Mouse (Mus musculus) C2C12 (cell line): ENCODE results near the gene Uba52.

Experiments
- CEBPB ChIP-seq: IDR thresholded peaks from one replicate; pipeline ENCODE4 v1.6.1; 2011; ENCODE audit warnings: low read depth, mild to moderate bottlenecking, control low read depth, moderate library complexity
- CTCF ChIP-seq: IDR thresholded peaks from one replicate; pipeline ENCODE4 v1.5.1; 2011; ENCODE audit not compliant: control insufficient read depth, insufficient read depth, insufficient read length
- FOSL1 ChIP-seq: IDR thresholded peaks from one replicate; pipeline ENCODE4 v1.8.0; 2011; ENCODE audit warnings: mild to moderate bottlenecking, low read length; ENCODE audit not compliant: poor library complexity, insufficient read depth, severe bottlenecking
- MAX ChIP-seq: IDR thresholded peaks from one replicate; pipeline ENCODE4 v1.6.1; 2011; ENCODE audit warnings: mild to moderate bottlenecking, control low read depth
- MYOD1 ChIP-seq: IDR thresholded peaks from one replicate; pipeline ENCODE4 v1.6.1; 2011; ENCODE audit warnings: low read depth; ENCODE audit not compliant: control insufficient read depth, insufficient read length
- MYOG ChIP-seq: IDR thresholded peaks from one replicate; pipeline ENCODE4 v1.6.1; 2011; ENCODE audit not compliant: control insufficient read depth, insufficient read length; ENCODE audit errors: extremely low read depth
- USF1 ChIP-seq: IDR thresholded peaks from one replicate; pipeline ENCODE4 v1.6.1; 2011; ENCODE audit warnings: low read depth, mild to moderate bottlenecking, control low read depth, moderate library complexity

DNA sequence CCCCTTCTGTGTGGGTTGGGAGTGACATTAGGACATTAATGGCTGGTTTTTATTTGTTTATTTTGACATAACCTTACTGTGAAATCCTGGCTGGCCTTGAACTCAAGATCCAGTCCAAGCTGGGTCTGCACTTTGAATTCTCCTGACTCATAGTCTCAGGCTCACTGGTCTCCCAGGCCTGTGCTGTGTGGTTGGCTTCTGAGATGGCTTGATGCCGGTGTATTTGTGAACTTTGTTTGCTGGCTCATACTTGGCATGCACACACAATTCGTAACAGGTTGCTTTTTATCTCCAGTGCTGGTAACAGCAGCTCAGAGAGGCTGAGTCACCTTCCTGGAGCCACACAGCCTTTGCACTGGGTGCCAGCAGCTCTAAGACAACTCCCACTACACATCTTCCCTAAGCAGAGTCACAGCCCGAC, 19.1 kb upstream of the Uba52 start:
- TF ChIP-seq CTCF (no peak), USF1 (no peak), MAX (no peak), FOSL1 (no peak), MYOG (no peak), MYOD1 (no peak), CEBPB (no peak)
